Mouse (Mus musculus): Measurements from ENCODE around the gene Gigyf1.

Gigyf1 gene

GRCm38 (mm10) chr5:137535318-137535717 is 17.0 kb downstream of the Gigyf1 start:
- peak; percentile 2 for DNase-seq

DNA sequence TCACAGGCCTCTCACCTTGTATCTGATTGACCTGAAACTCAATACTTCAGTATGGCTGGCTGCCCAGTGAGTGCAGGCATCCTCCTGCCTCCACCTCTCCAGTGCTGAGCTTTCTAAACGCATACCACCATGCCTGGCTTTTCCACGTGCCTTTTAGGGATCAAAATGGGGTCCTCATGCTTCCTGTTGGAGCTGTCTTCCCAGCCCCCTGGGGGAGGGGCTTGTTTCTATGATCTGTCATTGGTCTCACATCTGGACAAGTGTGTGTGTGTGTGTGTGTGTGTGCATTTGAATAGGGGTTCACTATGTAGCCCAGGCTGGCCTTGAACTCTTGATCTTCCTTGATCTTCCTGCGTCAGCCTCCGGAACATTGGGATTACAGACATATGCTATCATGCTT is 19.1 kb downstream of the Gigyf1 start:
- no peak for DNase-seq

GRCm38 (mm10) chr5:137539291-137539801 is 21.0 kb downstream of the Gigyf1 start:
- peak; percentile 77 for DNase-seq

DNA sequence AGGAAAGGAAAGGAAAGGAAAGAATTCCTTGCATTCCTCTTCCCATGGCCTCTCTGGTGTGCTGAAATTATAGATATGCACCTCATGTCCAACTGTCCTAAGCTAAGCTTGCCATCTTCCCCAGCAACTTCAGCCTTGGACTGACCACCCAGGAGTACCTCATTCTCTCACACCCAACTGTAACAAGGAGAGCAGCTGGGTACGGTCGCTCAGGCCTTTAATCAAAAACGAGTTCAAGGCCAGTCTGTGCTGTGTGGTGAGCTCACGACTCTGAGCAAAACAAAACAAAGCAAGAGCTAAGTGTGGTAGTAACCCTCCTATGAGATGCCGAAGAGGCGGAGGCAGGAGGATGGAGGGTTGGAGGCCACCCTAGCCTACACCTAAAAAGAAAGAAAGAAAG is 22.6 kb downstream of the Gigyf1 start:
- DNase-seq = no peak

DNA sequence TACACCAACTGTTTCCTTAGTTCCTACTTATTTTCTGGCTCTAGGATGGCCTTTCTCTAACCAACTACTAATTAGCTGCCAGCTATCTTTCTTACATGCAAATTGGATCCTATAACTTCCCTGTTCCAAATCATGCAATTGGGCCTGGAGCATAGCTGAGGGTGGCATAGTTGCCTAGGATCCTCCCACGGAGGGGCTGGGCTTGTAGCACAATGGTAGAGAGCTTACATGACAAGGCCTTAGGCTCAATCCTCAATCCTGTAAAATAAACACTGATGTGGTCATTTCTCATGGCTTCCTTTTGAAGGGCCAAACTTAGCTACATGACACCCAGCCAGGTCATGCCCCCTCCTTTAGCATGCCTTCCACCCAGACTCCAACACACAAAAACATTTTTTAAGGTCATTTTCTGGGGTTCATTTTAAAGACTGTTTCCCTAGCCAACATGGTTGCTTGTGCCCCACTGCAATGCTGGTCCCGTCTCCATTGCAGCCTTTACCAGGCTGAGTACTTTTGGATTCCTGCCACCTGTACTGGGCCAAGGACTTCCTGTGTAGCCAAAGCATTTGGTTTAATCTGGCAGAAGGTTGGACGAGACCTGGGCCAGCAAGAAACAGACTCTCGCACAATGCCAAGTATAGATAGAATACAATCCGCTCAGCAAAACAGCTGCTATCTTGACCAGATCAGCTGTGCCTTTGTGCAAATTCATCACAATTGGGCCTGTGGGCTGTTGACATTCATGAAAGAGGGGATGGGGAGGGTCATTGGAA is 23.6 kb downstream of the Gigyf1 start:
- DNase-seq = peak; percentile 73

DNA sequence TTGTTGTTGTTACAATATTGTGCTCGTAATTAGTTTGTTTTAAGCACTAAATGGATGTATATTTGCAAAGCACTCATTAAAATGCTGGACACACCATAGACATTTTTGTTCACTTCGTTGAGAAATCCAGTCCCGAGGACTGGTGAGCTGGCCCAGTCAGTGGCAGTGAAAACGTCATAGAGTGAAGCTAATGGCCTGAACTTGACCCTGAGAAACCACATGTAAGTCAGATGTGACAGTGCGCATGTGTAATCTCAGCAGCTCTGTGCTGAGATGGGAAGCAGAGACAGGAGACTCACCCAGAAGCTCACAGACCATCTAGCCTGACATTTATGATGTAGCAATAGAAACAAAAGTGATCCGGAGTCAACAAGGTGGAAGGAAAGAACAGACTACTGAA is 26.6 kb downstream of the Gigyf1 start:
- no peak for DNase-seq

- no peak for DNase-seq
Observed at GRCm38 (mm10) chr5:137545596-137545995, 27.2 kb downstream of the Gigyf1 start.

DNA sequence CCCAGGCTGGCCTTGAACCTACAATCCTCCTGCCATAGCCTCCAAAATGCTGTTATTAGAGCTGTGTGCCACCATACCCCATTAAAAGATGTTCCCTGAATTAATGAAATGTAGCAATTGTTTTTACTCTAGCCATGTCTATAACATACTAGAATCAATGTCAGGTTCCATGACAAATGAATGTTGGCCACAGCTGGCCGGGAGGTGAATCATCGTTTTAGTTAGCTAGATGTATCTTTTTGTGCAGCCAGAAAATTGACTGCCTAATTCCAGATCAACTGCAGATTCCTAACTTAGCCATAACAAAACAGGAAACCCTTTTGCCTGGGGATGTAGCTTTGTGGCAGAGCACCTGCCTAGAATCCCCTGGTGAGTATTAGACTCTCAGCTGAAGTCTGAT is 31.5 kb downstream of the Gigyf1 start:
- DNase-seq = no peak

DNA sequence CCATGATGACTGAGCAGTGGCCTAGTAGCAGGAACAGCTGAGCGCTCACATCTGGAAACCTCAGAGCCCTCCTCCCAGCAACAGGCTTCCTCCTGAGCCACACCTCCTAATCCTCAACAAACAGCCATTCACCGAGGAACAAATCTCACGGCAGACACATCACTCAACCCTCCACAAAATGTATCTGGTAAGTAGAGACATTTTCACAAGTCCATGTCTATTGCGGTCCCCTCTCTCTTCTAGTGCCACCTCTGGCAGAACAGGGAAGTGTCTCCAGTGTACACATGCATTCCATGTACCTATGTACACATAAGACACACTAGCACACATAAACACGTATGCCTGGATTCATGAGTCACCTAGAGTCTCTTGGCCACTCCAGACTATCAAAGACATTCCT is 32.8 kb downstream of the Gigyf1 start:
- no peak for DNase-seq

- DNase-seq = no peak
Observed at GRCm38 (mm10) chr5:137553000-137553399, 34.7 kb downstream of the Gigyf1 start.

DNA sequence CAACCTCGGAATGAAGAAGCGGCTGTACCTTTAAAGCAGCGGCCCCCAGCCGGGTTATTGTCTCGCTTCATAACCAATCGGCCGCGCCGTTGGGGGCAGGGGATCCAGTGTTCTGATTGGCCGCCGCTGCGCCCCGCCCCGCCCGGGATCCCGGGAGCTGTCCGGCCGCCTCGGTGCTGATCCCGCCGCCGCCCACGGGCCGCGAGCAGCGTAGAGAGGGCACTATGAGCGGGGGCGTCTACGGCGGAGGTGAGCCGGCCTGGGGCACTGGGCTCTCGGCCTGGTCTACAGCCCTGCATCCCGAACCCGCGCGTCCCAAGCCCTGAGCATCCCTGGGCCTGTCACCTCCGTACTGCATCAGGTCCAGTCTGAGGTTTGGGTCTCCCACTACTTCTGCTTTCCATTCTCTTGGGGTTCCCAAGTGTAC is 35.1 kb downstream of the Gigyf1 start, which contains the start of gene Actl6b:
Gene Actl6b, plus strand, starts transcription at position 107 of the 427 bp plus-strand sequence.
- DNase-seq = peak; percentile 94

GRCm38 (mm10) chr5:137553898-137554297 is 35.5 kb downstream of the Gigyf1 start:
- no peak for DNase-seq

- DNase-seq = no peak
Observed at GRCm38 (mm10) chr5:137561556-137561955, 43.2 kb downstream of the Gigyf1 start.

- DNase-seq = no peak
Observed at GRCm38 (mm10) chr5:137562965-137563364, 44.6 kb downstream of the Gigyf1 start.

GRCm38 (mm10) chr5:137565744-137566143 is 47.4 kb downstream of the Gigyf1 start:
- no peak for DNase-seq

DNA sequence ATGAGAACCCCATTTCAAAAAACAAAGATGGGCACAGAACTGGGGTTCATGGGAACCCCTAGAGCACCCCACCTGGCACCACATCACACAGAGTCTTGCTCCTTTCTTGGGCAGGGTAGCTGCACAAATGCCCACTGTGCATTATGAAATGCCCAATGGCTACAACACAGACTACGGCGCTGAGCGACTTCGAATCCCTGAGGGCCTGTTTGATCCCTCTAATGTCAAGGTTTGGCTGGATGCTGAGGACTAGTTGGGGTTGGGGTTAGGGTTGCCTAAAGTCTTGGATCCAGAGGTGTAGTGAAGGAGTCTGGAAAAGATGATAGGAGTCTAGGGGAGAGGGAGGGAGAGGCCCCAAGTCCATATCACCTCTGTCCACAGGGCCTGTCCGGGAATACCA is 48.1 kb downstream of the Gigyf1 start:
- no peak for DNase-seq

GRCm38 (mm10) chr5:137568223-137568798 is 50.0 kb downstream of the Gigyf1 start:
- no peak for DNase-seq

GRCm38 (mm10) chr5:137569031-137569430 is 50.7 kb downstream of the Gigyf1 start:
- DNase-seq = no peak

DNA sequence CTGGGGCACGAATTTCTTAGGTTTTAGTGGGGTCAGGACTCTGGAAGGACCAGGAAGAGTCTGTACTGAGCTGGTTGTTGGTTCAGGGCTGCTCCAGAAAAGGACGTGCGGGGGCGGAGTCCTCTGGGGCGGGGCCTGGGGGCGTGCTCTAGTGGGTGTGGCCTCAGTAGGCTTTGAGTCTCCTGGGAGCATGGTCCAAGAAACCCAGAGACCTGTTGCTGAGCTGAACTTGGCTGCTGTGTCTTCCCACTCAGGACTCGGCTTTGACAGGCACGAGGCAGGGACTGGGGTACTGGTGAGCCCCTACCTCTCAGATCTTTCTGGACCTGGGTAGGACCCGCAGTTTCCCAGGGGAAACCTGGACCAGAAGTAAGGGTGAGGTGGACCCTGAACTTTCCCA is 51.3 kb downstream of the Gigyf1 start, which contains the start of gene Tfr2:
Gene Tfr2, plus strand, starts transcription at position 176 of the 400 bp plus-strand sequence.
- no peak for DNase-seq

DNA sequence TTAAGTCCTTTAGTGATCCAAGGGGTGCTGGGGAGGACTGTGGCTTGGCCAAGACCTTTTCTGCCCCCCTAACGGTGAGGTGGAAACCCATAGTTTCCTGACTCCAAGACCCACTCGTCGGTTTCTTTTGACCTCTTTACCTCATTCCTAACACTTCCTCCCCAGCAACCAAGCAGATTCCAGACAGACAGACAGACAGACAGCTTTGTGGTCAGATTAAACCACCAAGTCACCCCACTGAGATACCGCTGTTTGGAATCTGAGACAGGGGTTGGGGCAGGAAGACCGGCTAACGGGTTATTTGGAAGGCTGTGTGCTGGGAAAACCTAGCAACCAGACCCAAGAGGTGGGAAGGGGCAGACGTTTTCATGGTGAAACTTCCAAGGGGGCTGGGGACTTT is 51.8 kb downstream of the Gigyf1 start:
- DNase-seq = no peak

DNA sequence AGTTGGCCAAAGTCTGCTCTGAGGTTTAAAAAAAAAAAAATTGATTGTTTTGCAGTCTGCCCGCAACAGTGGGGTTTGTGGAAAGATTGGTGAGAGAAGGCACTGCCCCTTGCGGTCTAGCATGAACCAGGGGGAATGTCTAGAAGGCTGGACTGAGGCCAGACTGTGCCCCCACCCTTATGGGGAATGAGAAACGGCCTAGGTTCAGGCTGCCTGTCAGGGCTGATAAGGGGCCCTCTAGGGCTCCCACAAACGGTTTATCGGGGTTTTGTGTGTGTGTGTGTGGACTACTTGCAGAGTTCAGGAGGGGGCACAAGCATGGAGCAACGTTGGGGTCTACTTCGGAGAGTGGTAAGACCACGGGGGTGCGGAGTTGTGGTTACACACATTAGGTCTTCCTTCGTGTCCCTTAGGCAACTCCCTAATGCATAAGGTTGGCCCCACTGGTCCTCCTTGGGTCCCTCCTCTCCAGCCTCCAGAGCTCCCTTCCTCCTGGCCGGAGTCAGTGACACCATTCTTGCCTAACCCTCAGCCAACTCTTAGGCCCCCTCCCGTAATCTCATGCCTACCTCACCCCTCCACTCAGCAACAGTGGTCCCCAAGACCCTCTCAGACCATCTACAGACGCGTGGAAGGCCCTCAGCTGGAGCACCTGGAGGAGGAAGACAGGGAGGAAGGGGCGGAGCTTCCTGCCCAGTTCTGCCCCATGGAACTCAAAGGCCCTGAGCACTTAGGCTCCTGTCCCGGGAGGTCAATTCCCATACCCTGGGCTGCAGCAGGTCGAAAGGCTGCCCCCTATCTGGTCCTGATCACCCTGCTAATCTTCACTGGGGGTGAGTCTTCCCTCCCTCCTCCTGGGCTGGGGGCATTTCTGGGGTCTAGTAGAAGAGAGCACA is 52.6 kb downstream of the Gigyf1 start:
- DNase-seq = no peak

- peak; percentile 75 for DNase-seq
Observed at GRCm38 (mm10) chr5:137574470-137574901, 56.1 kb downstream of the Gigyf1 start.
